1 mouse cellular context compared by ENCODE assay signal in genomic region chr6:128364721-128365120, GRCm38 (mm10).
TF ChIP-seq lines count a peak whose summit lies in the region.

No protein-coding gene starts in this region.

TF ChIP-seq in ES-E14, 5 proteins besides CTCF, POLR2A, EP300 and RAD21:
- TF ChIP-seq ZC3H11A (IDR thresholded peaks at IDR 0.05; ENCODE audit: borderline replicate concordance, low read depth, low read length): no peak
- no peak for TF ChIP-seq ZNF384 (IDR thresholded peaks at IDR 0.05; ENCODE audit: low read depth, low read length)
- TF ChIP-seq HCFC1 (IDR thresholded peaks at IDR 0.05; ENCODE audit: borderline replicate concordance, insufficient read depth, low read length): no peak
- no peak for TF ChIP-seq CHD2 (IDR thresholded peaks at IDR 0.05; ENCODE audit: low read depth, low read length)
- TF ChIP-seq MAFK (IDR thresholded peaks at IDR 0.05; ENCODE audit: insufficient read depth, low read depth, low read length): no peak
